Mouse (Mus musculus): ENCODE measurements around the gene Sdhb.

DNA sequence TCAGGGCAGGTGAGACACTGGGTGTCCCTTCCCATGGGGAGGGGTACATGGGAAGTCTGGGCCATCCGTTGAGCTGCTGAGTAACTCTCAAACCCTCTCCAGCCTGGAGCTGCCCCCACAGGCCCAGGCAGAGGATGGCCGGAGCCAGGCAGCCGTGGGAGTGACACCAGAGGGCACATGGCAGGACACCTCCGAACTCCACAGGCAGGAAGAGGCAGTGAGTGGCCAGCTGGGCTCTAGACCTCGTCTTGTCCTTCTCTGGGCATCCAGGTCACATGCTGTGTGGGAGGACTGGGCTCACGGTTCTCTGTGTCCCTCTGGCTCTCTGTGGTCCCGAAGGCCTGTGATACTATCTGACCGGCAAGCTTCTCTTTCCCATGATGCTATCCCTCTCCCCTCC is 32.8 kb downstream of the Sdhb start:
- TF ChIP-seq CTCF (IDR thresholded peaks at IDR 0.05; ENCODE audit: borderline replicate concordance, insufficient read depth, low read length) = no peak
- TF ChIP-seq POLR2A (IDR thresholded peaks at IDR 0.05; ENCODE audit: low read depth, low read length) = no peak
